Mouse (Mus musculus) heart, embryonic 16.5 days (tissue): Measurements from ENCODE around the gene Pde9a. TPM values are rescaled to one million over a fixed set of nuclear protein-coding genes. Genes with fewer than 3 reads are reported as not detected.

Experiments
- ATAC-seq: fragments of 200-750 bp; cut with Nextera tagmentation; replicated peaks from 2 replicates; pipeline ENCODE4 v1.8.0; 2017; ENCODE audit warnings: moderate number of reproducible peaks; ENCODE audit not compliant: insufficient read depth, low FRiP score; ENCODE audit errors: extremely low read depth
- H3K27ac ChIP-seq: fragments of 300-500 bp; sonication (generic); 2 replicates; pipeline ENCODE4 v1.5.1; 2014; ENCODE audit warnings: mild to moderate bottlenecking, low read length, control low read depth, moderate library complexity
- H3K27me3 ChIP-seq: fragments of 300-500 bp; sonication (generic); 2 replicates; pipeline ENCODE4 v1.6.1; 2014; ENCODE audit warnings: low read length, mixed read lengths; ENCODE audit not compliant: control insufficient read depth, insufficient read depth
- H3K36me3 ChIP-seq: fragments of 300-500 bp; sonication (generic); 2 replicates; pipeline ENCODE4 v1.6.1; 2014; ENCODE audit not compliant: control insufficient read depth, insufficient read depth
- H3K4me1 ChIP-seq: fragments of 300-500 bp; sonication (generic); 2 replicates; pipeline ENCODE4 v1.6.1; 2014; ENCODE audit warnings: low read length, mixed read lengths; ENCODE audit not compliant: control insufficient read depth, insufficient read depth
- H3K4me2 ChIP-seq: fragments of 300-500 bp; sonication (generic); 2 replicates; pipeline ENCODE4 v1.6.1; 2014; ENCODE audit warnings: low read depth, mild to moderate bottlenecking, control low read depth, low read length
- H3K4me3 ChIP-seq: fragments of 300-500 bp; sonication (generic); 2 replicates; pipeline ENCODE4 v1.5.1; 2014; ENCODE audit warnings: mild to moderate bottlenecking, control low read depth, low read length
- H3K9ac ChIP-seq: fragments of 300-500 bp; sonication (generic); 2 replicates; pipeline ENCODE4 v1.6.1; 2014; ENCODE audit warnings: low read length, control low read depth
- H3K9me3 ChIP-seq: fragments of 300-500 bp; sonication (generic); replicated peaks from 2 replicates; pipeline ENCODE4 v1.6.1; 2016; ENCODE audit warnings: low read length; ENCODE audit not compliant: control insufficient read depth
- WGBS: fragments of 180-500 bp; shearing (Covaris S2); extraction: QIAGEN DNeasy Blood & Tissue Kit; methylation state at CpG from one replicate; pipeline ENCODE4 v1.1.7; 2014; 5-methylcytosine and 5-hydroxymethylcytosine counted together
- polyA plus RNA-seq: library from polyadenylated mRNA; unstranded; fragments of >200 nt; fragmentation: Nextera tagmentation; extraction: Ambion mirVana; gene quantifications from 2 replicates; pipeline ENCODE4 v1.2.1, GENCODE M21; 2015

The Pde9a gene
- 7.4 and 7.9 TPM in 2 replicates for polyA plus RNA-seq

DNA sequence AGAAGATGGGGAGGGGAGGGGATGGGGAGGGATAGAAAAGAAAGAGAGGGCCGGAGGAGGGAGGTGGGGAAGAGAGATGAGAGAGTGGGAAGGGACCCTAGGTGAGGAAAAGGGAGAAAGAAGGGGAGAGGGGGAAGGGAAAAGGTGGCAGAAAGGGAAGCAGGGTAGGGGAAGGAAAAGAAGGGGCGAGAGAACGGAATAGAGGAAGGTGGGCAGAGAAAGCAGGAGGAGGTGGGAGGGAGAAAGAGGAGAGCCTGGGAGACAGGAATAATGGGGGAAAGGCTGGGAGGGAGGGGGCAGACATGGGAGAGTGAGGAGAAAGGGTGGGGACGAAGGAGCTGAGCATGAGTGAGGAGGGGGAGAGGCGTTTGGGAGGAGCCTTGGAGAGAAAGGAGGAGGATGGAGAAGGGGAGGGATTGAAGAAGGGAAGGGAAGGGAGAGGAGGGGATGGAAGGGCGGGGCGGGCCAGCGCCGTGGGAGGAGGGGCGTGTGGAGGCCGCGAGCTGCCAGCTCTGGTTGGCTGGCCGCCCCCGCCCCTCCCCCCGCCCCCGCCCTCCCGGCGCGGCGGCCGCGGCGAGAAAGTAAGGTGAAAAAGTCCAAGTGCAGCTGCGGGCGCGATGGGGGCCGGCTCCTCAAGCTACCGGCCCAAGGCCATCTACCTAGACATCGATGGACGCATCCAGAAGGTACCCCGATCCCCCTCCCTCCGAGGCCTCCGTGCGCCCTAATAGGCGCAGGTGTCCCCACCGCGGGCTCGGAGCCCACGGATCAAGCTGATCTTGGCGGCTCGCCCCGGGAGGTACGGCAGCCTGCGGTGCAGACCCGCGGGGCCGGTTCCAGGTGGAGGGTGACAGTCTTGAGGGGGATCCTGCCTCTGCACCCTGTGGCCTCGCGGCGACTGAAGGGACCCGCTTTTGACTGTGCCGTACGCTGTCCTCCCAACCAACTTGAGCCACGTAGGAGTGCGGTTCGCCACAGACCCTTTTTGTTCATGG is at the start of gene Pde9a:
Pde9a (plus strand) TSS at position 540 of the 995 bp plus-strand sequence.
- H3K4me1 ChIP-seq, result peaks cover 14% of the 10 kb centered on the region
- H3K9me3 ChIP-seq, result no peaks in the 10 kb centered on the region
- peak within 1 kb of the TSS; percentile 86 for H3K4me2 ChIP-seq
- H3K9ac ChIP-seq, result peak within 1 kb of the TSS; percentile 69
- H3K36me3 ChIP-seq, result no peaks in the 10 kb centered on the region
- peak within 1 kb of the TSS; percentile 59 for H3K4me3 ChIP-seq
- 2% methylated on average over 43 of the region's 56 CpGs for WGBS
- peak; percentile 46 for ATAC-seq
- H3K27me3 ChIP-seq, result peaks cover 13% of the 10 kb centered on the region
- H3K27ac ChIP-seq, result peak within 1 kb of the TSS; percentile 68

DNA sequence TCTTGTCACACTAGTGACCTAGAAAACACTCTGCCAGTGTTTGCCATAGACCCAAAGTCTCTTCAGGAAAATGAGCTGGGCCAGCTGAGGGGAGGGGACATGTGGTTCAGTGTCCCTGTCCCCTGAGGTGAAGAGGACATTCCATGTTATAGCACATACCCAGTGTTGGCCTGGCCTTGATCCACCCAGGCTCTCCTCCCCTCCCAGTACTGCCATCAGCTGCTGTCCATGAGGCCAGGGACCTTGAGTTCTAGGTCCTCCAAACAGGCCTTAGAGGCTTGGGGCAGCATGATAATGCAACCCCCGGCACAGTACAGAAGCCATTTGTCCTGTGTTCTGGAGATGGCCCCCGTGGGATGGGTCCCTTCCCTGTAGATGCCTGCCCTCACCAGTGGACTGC is 46.2 kb upstream of the Pde9a start:
- H3K9me3 ChIP-seq, result no peaks in the 10 kb centered on the region

DNA sequence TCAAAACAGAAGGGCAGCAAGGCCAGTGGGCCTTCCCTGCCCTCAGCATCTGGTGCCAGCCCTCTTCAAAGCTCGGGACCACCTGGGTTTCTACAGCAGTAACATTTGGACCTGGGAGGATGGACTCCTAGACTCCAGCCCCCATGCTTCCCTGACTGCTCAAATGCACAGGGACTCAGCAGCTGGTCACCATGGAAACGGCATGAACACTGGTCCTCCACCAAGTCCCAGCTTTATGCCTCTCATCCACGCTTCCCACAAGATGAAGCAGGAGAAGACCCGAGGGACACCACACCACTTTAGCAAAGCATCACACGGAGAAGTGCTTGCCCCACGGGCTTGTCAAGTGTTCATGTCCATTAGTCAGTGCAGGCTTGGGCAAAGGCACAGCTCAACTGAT is 43.8 kb upstream of the Pde9a start:
- Histone ChIP-seq H3K27me3 (no peaks in the 10 kb centered on the region), H3K27ac (no peak overlapping the region), H3K4me3 (no peak overlapping the region), H3K9ac (no peak overlapping the region), H3K36me3 (no peaks in the 10 kb centered on the region), H3K4me2 (no peak overlapping the region), H3K9me3 (no peaks in the 10 kb centered on the region), H3K4me1 (no peaks in the 10 kb centered on the region)
- 78% methylated on average over 6 of the region's 6 CpGs for WGBS
- ATAC-seq, result no peak

More for the DNA sequence above, 46.2 kb upstream of the Pde9a start:
- Histone ChIP-seq H3K4me2 (no peak overlapping the region), H3K4me1 (no peaks in the 10 kb centered on the region), H3K9ac (no peak overlapping the region), H3K27ac (no peak overlapping the region), H3K36me3 (no peaks in the 10 kb centered on the region), H3K4me3 (no peak overlapping the region), H3K27me3 (no peaks in the 10 kb centered on the region)
- WGBS, result 80% methylated on average over 2 of the region's 2 CpGs
- ATAC-seq, result no peak

DNA sequence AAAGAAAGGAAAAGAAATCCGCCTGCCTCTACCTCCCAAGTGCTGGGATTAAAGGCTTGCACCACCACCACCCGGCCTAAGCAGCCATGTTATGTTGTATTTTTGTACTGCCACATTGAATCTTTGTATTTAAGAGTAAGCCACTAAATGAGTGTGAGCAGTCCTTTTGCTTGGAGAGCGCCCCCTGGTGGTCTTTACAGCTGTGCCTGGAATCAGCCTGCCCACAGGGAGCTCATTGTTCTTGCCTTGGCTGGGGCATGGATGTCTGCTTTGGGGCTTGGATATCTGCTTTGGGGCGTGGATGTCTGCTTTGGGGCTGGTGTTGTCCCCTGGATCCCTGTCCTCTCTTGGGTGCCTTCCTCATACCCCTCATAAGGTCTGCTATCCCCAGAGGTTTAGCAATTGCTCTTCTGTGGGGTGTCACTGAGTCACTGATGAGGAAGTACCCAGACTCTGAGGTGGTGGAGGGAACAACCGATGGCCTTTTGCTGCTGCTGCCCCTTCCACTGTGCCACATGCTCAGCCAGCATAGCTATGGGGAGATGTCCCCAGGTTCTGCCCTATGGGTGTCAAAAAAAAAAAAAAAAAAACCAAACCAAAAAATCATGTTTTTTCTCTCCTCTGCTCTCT is 41.7 kb upstream of the Pde9a start:
- no peaks in the 10 kb centered on the region for H3K9me3 ChIP-seq
- H3K4me3 ChIP-seq, result no peak overlapping the region
- no peak overlapping the region for H3K9ac ChIP-seq
- H3K27ac ChIP-seq, result no peak overlapping the region
- 43% methylated on average over 5 of the region's 5 CpGs for WGBS
- H3K36me3 ChIP-seq, result no peaks in the 10 kb centered on the region
- no peaks in the 10 kb centered on the region for H3K4me1 ChIP-seq
- no peak overlapping the region for H3K4me2 ChIP-seq
- no peaks in the 10 kb centered on the region for H3K27me3 ChIP-seq
- ATAC-seq, result no peak

DNA sequence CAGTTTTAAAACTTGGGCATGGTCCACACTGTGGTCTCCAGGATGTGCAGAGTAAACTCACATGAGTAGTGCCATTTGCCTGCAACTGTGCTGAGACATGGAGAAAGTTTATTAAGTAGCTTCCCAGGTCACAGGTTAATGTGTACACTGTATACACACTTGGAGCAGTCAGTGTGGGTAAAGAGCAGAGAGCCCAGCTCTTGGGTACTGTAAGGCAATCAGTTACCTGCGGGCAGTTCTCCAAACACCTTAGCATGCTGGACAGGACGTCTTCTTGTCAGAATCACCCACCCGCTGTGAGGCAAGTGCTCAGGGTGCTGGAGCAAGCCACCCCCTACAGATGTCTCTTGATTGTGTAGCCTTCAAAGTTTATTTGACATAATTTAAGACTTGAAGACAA is 41.2 kb upstream of the Pde9a start:
- H3K4me2 ChIP-seq, result no peak overlapping the region
- WGBS, result 90% methylated on average over 3 of the region's 3 CpGs
- no peaks in the 10 kb centered on the region for H3K36me3 ChIP-seq
- no peak overlapping the region for H3K27ac ChIP-seq
- H3K27me3 ChIP-seq, result no peaks in the 10 kb centered on the region
- H3K4me1 ChIP-seq, result no peaks in the 10 kb centered on the region
- no peak overlapping the region for H3K9ac ChIP-seq
- ATAC-seq, result no peak
- no peaks in the 10 kb centered on the region for H3K9me3 ChIP-seq
- no peak overlapping the region for H3K4me3 ChIP-seq

DNA sequence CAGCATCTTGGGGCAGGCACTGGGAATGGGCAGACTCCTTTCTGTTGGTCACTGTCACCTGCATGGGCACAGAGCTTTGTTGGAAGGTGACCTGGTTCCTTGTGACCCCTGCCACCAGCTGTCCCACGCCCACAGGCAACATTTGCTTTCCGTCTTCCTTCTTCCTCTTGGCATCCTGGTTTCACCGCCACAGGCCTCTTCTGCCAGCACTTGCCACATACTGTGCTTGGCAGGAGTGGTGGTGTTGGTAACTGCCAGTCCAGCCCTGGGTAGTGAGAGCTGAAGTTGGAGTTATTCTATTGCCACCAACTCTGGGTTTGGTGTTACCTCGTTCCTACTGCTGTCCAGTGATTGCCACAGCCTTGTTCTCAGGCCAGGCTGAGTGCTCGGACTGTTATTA is 37.9 kb upstream of the Pde9a start:
- no peak for ATAC-seq
- Histone ChIP-seq H3K9ac (no peak overlapping the region), H3K4me1 (peaks cover 2% of the 10 kb centered on the region; the same call in 1 of the 2 replicates), H3K27me3 (no peaks in the 10 kb centered on the region), H3K9me3 (no peaks in the 10 kb centered on the region), H3K4me2 (no peak overlapping the region), H3K4me3 (no peak overlapping the region), H3K36me3 (no peaks in the 10 kb centered on the region), H3K27ac (no peak overlapping the region)
- WGBS, result 79% methylated on average over 5 of the region's 5 CpGs

DNA sequence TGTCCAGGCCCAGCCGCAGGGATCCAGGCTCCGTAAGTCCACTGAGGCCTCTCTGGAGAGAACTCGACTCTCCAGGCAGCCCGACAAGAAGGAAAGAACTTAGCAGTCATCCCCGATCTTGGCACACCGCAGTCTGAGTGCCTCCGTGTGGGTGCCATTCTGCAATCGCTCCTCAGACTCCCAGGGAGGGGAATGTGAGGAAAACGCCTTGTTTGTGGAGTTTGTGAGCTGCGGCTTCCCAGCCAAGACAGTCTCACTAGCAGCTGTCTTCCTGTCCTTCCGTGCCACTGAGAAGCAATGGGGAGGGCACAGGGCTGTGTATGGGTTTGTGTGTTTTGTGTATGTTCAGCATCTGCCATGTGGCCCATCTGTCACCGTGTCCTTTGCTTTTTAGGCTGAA is 36.6 kb upstream of the Pde9a start:
- H3K4me2 ChIP-seq, result no peak overlapping the region
- peaks cover 2% of the 10 kb centered on the region; the same call in 1 of the 2 replicates for H3K4me1 ChIP-seq
- no peak for ATAC-seq
- WGBS, result 81% methylated on average over 12 of the region's 12 CpGs
- H3K4me3 ChIP-seq, result no peak overlapping the region
- no peak overlapping the region for H3K27ac ChIP-seq
- H3K9ac ChIP-seq, result no peak overlapping the region
- H3K9me3 ChIP-seq, result no peaks in the 10 kb centered on the region
- no peaks in the 10 kb centered on the region for H3K36me3 ChIP-seq
- no peaks in the 10 kb centered on the region for H3K27me3 ChIP-seq

DNA sequence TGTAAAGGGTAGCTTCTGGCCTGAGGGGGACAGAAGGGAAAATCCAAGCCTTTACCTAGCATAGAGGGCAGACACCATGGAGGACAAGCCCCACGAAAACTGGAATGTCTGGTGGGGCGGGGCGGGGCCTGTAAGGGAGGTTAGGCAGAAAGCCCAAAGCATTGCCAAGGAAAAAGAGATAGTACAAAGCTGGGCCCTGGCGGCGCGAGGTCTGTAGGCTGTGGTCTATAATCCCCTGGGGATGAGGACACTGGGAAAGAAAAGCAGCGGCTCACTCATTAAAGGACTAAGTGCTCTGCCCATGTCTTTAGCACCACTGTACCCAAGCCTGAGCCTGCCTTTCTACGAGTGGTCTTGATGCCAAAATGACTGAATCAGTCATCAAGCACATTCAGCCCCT is 34.0 kb upstream of the Pde9a start:
- Histone ChIP-seq H3K27ac (no peak overlapping the region), H3K4me2 (no peak overlapping the region), H3K4me1 (peaks cover 2% of the 10 kb centered on the region; the same call in 1 of the 2 replicates), H3K36me3 (no peaks in the 10 kb centered on the region), H3K27me3 (no peaks in the 10 kb centered on the region), H3K4me3 (no peak overlapping the region), H3K9ac (no peak overlapping the region), H3K9me3 (no peaks in the 10 kb centered on the region)
- WGBS, result 54% methylated on average over 8 of the region's 8 CpGs
- ATAC-seq, result no peak

DNA sequence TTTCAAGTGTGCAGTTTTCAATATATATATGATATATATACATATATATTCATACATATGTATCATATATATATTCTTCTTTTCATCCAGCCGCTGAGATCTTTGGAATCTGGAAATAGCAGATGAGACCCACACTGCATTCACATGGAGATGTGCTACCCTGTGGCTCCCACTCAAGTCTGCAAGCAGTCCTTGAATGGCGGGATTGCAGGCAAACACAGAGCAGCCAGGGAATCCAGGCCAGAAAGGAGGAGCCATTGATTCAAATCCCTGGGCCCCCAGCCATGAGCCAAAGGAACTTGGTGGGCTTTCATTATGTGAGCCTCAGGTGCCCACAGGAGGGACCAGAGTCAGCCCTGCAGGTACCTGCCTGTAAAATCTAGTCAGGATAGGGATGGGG is 32.8 kb upstream of the Pde9a start:
- H3K27ac ChIP-seq, result no peak overlapping the region
- 84% methylated on average over 2 of the region's 2 CpGs for WGBS
- no peaks in the 10 kb centered on the region for H3K36me3 ChIP-seq
- no peaks in the 10 kb centered on the region for H3K9me3 ChIP-seq
- no peaks in the 10 kb centered on the region for H3K27me3 ChIP-seq
- H3K4me3 ChIP-seq, result no peak overlapping the region
- no peak overlapping the region for H3K9ac ChIP-seq
- H3K4me2 ChIP-seq, result no peak overlapping the region
- no peak for ATAC-seq
- peaks cover 2% of the 10 kb centered on the region; the same call in 1 of the 2 replicates for H3K4me1 ChIP-seq
